Mouse (Mus musculus): Measurements from ENCODE around the gene Mrpl18. TPM values are rescaled to one million over a fixed set of nuclear protein-coding genes. Genes with fewer than 3 reads are reported as not detected.
"Not testable (repeated sequence)": the region's sequence is repeated elsewhere in the genome, so short reads cannot be mapped to it uniquely, and the experiment has no call there.

The Mrpl18 gene
- 155 and 158 TPM in 2 replicates for polyA plus RNA-seq (2015; fragmentation: Nextera tagmentation; extraction: Ambion mirVana)

GRCm38 (mm10) chr17:12915881-12916583 is at the start of gene Mrpl18:
Gene Mrpl18 (minus strand): TSS chr17:12916345.
- peak within 1 kb of the TSS; percentile 91 for H3K4me2 ChIP-seq (replicated peaks; ENCODE audit: low read depth, low read length)
- peak; percentile 100 for ATAC-seq (ENCODE audit: low FRiP score, low TSS enrichment)
- under 1% methylated on average over 56 of the region's 56 CpGs for WGBS

GRCm38 (mm10) chr17:12963476-12963875 is 47.3 kb upstream of the Mrpl18 start:
- Histone ChIP-seq H3K4me2 (replicated peaks; ENCODE audit: low read depth, low read length) (no peak overlapping the region), H3K27me3 (ENCODE audit: insufficient read depth, low read length) (no peaks in the 10 kb centered on the region), H3K4me3 (ENCODE audit: low read length) (no peak overlapping the region), H3K4me1 (ENCODE audit: insufficient read depth, low read length) (peaks cover 7% of the 10 kb centered on the region), H3K36me3 (ENCODE audit: insufficient read depth, low read length) (peaks cover 16% of the 10 kb centered on the region), H3K9ac (replicated peaks; ENCODE audit: low read length) (no peak overlapping the region), H3K27ac (ENCODE audit: low read length) (no peak overlapping the region), H3K9me3 (ENCODE audit: low read length) (no peaks in the 10 kb centered on the region)
- WGBS: 70% methylated on average over 3 of the region's 3 CpGs
- ATAC-seq (ENCODE audit: low FRiP score, low TSS enrichment): no peak

More at GRCm38 (mm10) chr17:12915881-12916583, at the start of gene Mrpl18:
- Histone ChIP-seq H3K27ac (ENCODE audit: low read length) (peak within 1 kb of the TSS; percentile 95), H3K9ac (replicated peaks; ENCODE audit: low read length) (peak within 1 kb of the TSS; percentile 99), H3K36me3 (ENCODE audit: insufficient read depth, low read length) (peaks cover 40% of the 10 kb centered on the region), H3K4me1 (ENCODE audit: insufficient read depth, low read length) (peaks cover 13% of the 10 kb centered on the region), H3K9me3 (ENCODE audit: low read length) (no peaks in the 10 kb centered on the region), H3K27me3 (ENCODE audit: insufficient read depth, low read length) (no peaks in the 10 kb centered on the region), H3K4me3 (ENCODE audit: low read length) (peak within 1 kb of the TSS; percentile 93)

- Histone ChIP-seq H3K4me3 (ENCODE audit: low read length) (peak within 1 kb of the TSS; percentile 77), H3K9ac (replicated peaks; ENCODE audit: low read length) (peak within 1 kb of the TSS; percentile 75), H3K27me3 (ENCODE audit: insufficient read depth, low read length) (no peaks in the 10 kb centered on the region), H3K4me2 (replicated peaks; ENCODE audit: low read depth, low read length) (peak within 1 kb of the TSS; percentile 82), H3K27ac (ENCODE audit: low read length) (peak within 1 kb of the TSS; percentile 84), H3K9me3 (ENCODE audit: low read length) (no peaks in the 10 kb centered on the region), H3K4me1 (ENCODE audit: insufficient read depth, low read length) (peaks cover 7% of the 10 kb centered on the region), H3K36me3 (ENCODE audit: insufficient read depth, low read length) (peaks cover 11% of the 10 kb centered on the region; the same call in 1 of the 2 replicates)
- peak; percentile 98 for ATAC-seq (ENCODE audit: low FRiP score, low TSS enrichment)
- 0% methylated on average over 41 of the region's 42 CpGs for WGBS
These were observed 44.3 kb upstream of the Mrpl18 start, which contains the start of gene Acat2 for GRCm38 (mm10) chr17:12960331-12960873. Gene Acat2 (minus strand): TSS chr17:12960747.

- 20% methylated on average over 1 of the region's 2 CpGs for WGBS
- H3K27ac ChIP-seq (ENCODE audit: low read length); ATAC-seq (ENCODE audit: low FRiP score, low TSS enrichment); H3K4me3 ChIP-seq (ENCODE audit: low read length); H3K4me1 ChIP-seq (ENCODE audit: insufficient read depth, low read length); H3K9me3 ChIP-seq (ENCODE audit: low read length); H3K9ac ChIP-seq (replicated peaks; ENCODE audit: low read length); H3K27me3 ChIP-seq (ENCODE audit: insufficient read depth, low read length): not testable (repeated sequence)
- Histone ChIP-seq H3K4me2 (replicated peaks; ENCODE audit: low read depth, low read length) (peak overlapping the region; percentile 33; the same call in 1 of the 2 replicates), H3K36me3 (ENCODE audit: insufficient read depth, low read length) (peaks cover 11% of the 10 kb centered on the region; the same call in 1 of the 2 replicates)
These were observed 43.2 kb upstream of the Mrpl18 start for GRCm38 (mm10) chr17:12959377-12959776.

- 90% methylated on average over 8 of the region's 8 CpGs for WGBS
- Histone ChIP-seq H3K4me1 (ENCODE audit: insufficient read depth, low read length) (peaks cover 7% of the 10 kb centered on the region), H3K36me3 (ENCODE audit: insufficient read depth, low read length) (peaks cover 16% of the 10 kb centered on the region; the same call in 1 of the 2 replicates), H3K4me2 (replicated peaks; ENCODE audit: low read depth, low read length) (no peak overlapping the region), H3K27me3 (ENCODE audit: insufficient read depth, low read length) (no peaks in the 10 kb centered on the region), H3K9me3 (ENCODE audit: low read length) (no peaks in the 10 kb centered on the region), H3K4me3 (ENCODE audit: low read length) (no peak overlapping the region), H3K9ac (replicated peaks; ENCODE audit: low read length) (no peak overlapping the region), H3K27ac (ENCODE audit: low read length) (no peak overlapping the region)
- no peak for ATAC-seq (ENCODE audit: low FRiP score, low TSS enrichment)
These were observed 40.5 kb upstream of the Mrpl18 start for GRCm38 (mm10) chr17:12956664-12957063.

GRCm38 (mm10) chr17:12949669-12950068 is 33.5 kb upstream of the Mrpl18 start:
- no peak overlapping the region for H3K27ac ChIP-seq (ENCODE audit: low read length)
- no peak for ATAC-seq (ENCODE audit: low FRiP score, low TSS enrichment)
- peaks cover 21% of the 10 kb centered on the region for H3K36me3 ChIP-seq (ENCODE audit: insufficient read depth, low read length)
- H3K9ac ChIP-seq (replicated peaks; ENCODE audit: low read length): no peak overlapping the region
- 90% methylated on average over 5 of the region's 5 CpGs for WGBS
- no peaks in the 10 kb centered on the region for H3K4me1 ChIP-seq (ENCODE audit: insufficient read depth, low read length)
- H3K4me3 ChIP-seq (ENCODE audit: low read length): no peak overlapping the region
- no peaks in the 10 kb centered on the region for H3K9me3 ChIP-seq (ENCODE audit: low read length)
- no peaks in the 10 kb centered on the region for H3K27me3 ChIP-seq (ENCODE audit: insufficient read depth, low read length)
- no peak overlapping the region for H3K4me2 ChIP-seq (replicated peaks; ENCODE audit: low read depth, low read length)

GRCm38 (mm10) chr17:12942459-12943162 is 26.5 kb upstream of the Mrpl18 start:
- Histone ChIP-seq H3K4me2 (replicated peaks; ENCODE audit: low read depth, low read length) (no peak overlapping the region), H3K27ac (ENCODE audit: low read length) (no peak overlapping the region), H3K4me3 (ENCODE audit: low read length) (no peak overlapping the region), H3K9ac (replicated peaks; ENCODE audit: low read length) (no peak overlapping the region), H3K4me1 (ENCODE audit: insufficient read depth, low read length) (peaks cover 7% of the 10 kb centered on the region; the same call in 1 of the 2 replicates), H3K27me3 (ENCODE audit: insufficient read depth, low read length) (no peaks in the 10 kb centered on the region), H3K9me3 (ENCODE audit: low read length) (no peaks in the 10 kb centered on the region), H3K36me3 (ENCODE audit: insufficient read depth, low read length) (peaks cover 26% of the 10 kb centered on the region)
- WGBS: 88% methylated on average over 6 of the region's 6 CpGs
- ATAC-seq (ENCODE audit: low FRiP score, low TSS enrichment): no peak

GRCm38 (mm10) chr17:12941543-12942260 is 25.6 kb upstream of the Mrpl18 start:
- Histone ChIP-seq H3K4me3 (ENCODE audit: low read length) (no peak overlapping the region), H3K4me2 (replicated peaks; ENCODE audit: low read depth, low read length) (no peak overlapping the region), H3K27ac (ENCODE audit: low read length) (no peak overlapping the region), H3K9ac (replicated peaks; ENCODE audit: low read length) (no peak overlapping the region), H3K9me3 (ENCODE audit: low read length) (no peaks in the 10 kb centered on the region), H3K4me1 (ENCODE audit: insufficient read depth, low read length) (peaks cover 7% of the 10 kb centered on the region; the same call in 1 of the 2 replicates), H3K36me3 (ENCODE audit: insufficient read depth, low read length) (peaks cover 25% of the 10 kb centered on the region), H3K27me3 (ENCODE audit: insufficient read depth, low read length) (no peaks in the 10 kb centered on the region)
- 83% methylated on average over 8 of the region's 8 CpGs for WGBS
- ATAC-seq (ENCODE audit: low FRiP score, low TSS enrichment): no peak

- ATAC-seq (ENCODE audit: low FRiP score, low TSS enrichment): peak; percentile 81
- Histone ChIP-seq H3K27me3 (ENCODE audit: insufficient read depth, low read length) (no peaks in the 10 kb centered on the region), H3K4me1 (ENCODE audit: insufficient read depth, low read length) (peaks cover 7% of the 10 kb centered on the region; the same call in 1 of the 2 replicates), H3K36me3 (ENCODE audit: insufficient read depth, low read length) (peaks cover 17% of the 10 kb centered on the region), H3K4me2 (replicated peaks; ENCODE audit: low read depth, low read length) (peak within 1 kb of the TSS; percentile 65), H3K4me3 (ENCODE audit: low read length) (peak within 1 kb of the TSS; percentile 40), H3K27ac (ENCODE audit: low read length) (no peak within 1 kb of the TSS), H3K9me3 (ENCODE audit: low read length) (no peaks in the 10 kb centered on the region), H3K9ac (replicated peaks; ENCODE audit: low read length) (peak within 1 kb of the TSS; percentile 51)
- WGBS: 8% methylated on average over 27 of the region's 27 CpGs
These were observed 24.1 kb upstream of the Mrpl18 start, which contains the start of gene Acat3 for GRCm38 (mm10) chr17:12940151-12940805. Gene Acat3 (minus strand): TSS chr17:12940600.
